Mouse (Mus musculus): ENCODE data around the gene Kl. TPM values are rescaled to one million over a fixed set of nuclear protein-coding genes. Genes with fewer than 3 reads are reported as not detected.

Gene Kl
- polyA plus RNA-seq, 1 experiment from 2014 or later: 0.05 TPM

GRCm38 (mm10) chr5:150974226-150974625, 21.8 kb downstream of the Kl start:
- Histone ChIP-seq H3K9ac (replicated peaks; ENCODE audit: low read depth) (no peak overlapping the region), H3K4me2 (replicated peaks; ENCODE audit: low read depth, low read length) (no peak overlapping the region), H3K36me3 (ENCODE audit: insufficient read depth, low read length) (no peaks in the 10 kb centered on the region), H3K27ac (ENCODE audit: low read length) (no peak overlapping the region), H3K9me3 (ENCODE audit: low read length) (no peaks in the 10 kb centered on the region), H3K27me3 (replicated peaks; ENCODE audit: insufficient read depth, low read length) (no peaks in the 10 kb centered on the region), H3K4me1 (ENCODE audit: insufficient read depth, low read depth, low read length) (no peaks in the 10 kb centered on the region), H3K4me3 (ENCODE audit: low read depth, low read length) (no peak overlapping the region)
- no peak for ATAC-seq
- no peak for DNase-seq (ENCODE audit: low spot score)
- 50% methylated on average over 3 of the region's 3 CpGs for WGBS
- no peak for TF ChIP-seq EP300 (IDR thresholded peaks at IDR 0.05)
- TF ChIP-seq CTCF (IDR thresholded peaks at IDR 0.05): no peak

DNA sequence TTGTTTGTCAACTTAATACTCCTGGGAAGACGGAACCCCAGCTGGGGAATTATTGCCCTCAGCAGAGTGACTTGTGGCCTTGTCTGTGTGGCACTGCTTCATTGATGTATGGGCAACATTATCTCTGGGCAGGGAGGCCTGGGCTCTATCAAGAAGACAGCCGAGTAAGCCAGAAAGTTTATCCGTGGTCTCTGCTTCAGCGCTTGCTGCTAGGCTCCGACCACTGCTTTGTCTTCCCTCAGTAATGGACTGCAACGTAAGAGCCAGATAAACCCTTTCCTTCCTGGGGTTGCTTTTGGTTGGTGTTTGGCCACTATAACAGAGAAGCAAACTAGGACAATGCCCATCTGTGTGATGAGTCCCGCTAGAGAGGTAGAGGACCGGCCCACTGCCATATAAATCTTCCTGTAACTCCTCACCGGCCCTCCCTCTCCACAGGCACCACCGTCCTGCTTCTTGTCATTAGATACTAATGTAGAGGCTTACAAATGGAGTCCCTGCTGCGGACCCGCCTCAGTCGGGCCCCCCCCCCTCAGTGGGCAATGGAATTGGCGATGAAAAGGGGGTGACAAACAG, 25.1 kb downstream of the Kl start:
- Histone ChIP-seq H3K9me3 (ENCODE audit: low read length) (no peaks in the 10 kb centered on the region), H3K36me3 (ENCODE audit: insufficient read depth, low read length) (no peaks in the 10 kb centered on the region), H3K27ac (ENCODE audit: low read length) (no peak overlapping the region), H3K9ac (replicated peaks; ENCODE audit: low read depth) (no peak overlapping the region), H3K4me2 (replicated peaks; ENCODE audit: low read depth, low read length) (no peak overlapping the region), H3K4me1 (ENCODE audit: insufficient read depth, low read depth, low read length) (no peaks in the 10 kb centered on the region), H3K27me3 (replicated peaks; ENCODE audit: insufficient read depth, low read length) (no peaks in the 10 kb centered on the region), H3K4me3 (ENCODE audit: low read depth, low read length) (no peak overlapping the region)
- TF ChIP-seq EP300 (IDR thresholded peaks at IDR 0.05) (no peak), CTCF (IDR thresholded peaks at IDR 0.05) (no peak)
- DNase-seq (ENCODE audit: low spot score) (no peak), ATAC-seq (no peak)
- 67% methylated on average over 14 of the region's 14 CpGs for WGBS

DNA sequence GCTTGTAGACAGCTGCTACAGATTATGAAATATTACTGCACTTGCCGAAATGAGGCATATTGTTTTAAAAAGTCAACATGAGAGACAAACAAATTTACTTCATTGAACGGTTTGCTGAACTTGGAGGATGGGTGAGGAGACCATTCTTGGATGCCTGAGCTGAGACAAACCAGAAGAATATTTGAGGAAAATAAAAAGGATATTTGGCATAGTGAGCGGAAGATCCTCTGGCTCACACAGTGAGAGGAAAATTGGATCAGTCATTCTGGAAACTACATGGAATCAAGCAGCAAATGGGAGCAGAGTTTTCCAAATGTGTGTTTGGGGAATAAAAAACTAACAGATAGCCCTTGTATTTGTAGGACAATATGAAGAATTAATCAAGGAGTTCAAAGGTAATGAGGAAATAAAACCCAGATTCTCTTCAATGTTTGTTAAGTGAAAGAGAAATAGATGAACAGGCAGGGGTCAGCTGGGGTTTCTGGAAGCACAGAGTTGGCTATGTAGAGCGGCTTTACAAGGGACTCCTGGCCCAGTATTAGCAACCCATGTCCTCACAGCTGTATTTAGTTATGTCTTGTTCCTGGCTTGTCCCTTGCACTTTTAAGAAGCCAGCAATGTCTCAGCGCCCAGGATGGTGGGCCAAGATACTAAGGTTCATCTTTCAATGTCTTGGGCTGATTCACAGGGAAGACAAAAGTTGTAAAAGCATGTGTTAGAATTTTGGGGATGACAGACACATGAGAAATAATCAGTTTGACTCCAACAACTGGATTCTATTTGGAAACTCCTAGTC, 27.1 kb downstream of the Kl start:
- DNase-seq (ENCODE audit: low spot score) (peak; percentile 65), ATAC-seq (peak; percentile 57)
- no peaks in the 10 kb centered on the region for H3K4me1 ChIP-seq (ENCODE audit: insufficient read depth, low read depth, low read length)
- H3K9me3 ChIP-seq (ENCODE audit: low read length): no peaks in the 10 kb centered on the region
- H3K27ac ChIP-seq (ENCODE audit: low read length): no peak overlapping the region
- 60% methylated on average over 5 of the region's 5 CpGs for WGBS
- no peak overlapping the region for H3K9ac ChIP-seq (replicated peaks; ENCODE audit: low read depth)
- TF ChIP-seq CTCF (IDR thresholded peaks at IDR 0.05) (no peak), EP300 (IDR thresholded peaks at IDR 0.05) (no peak)
- no peaks in the 10 kb centered on the region for H3K27me3 ChIP-seq (replicated peaks; ENCODE audit: insufficient read depth, low read length)
- no peak overlapping the region for H3K4me3 ChIP-seq (ENCODE audit: low read depth, low read length)
- no peaks in the 10 kb centered on the region for H3K36me3 ChIP-seq (ENCODE audit: insufficient read depth, low read length)
- H3K4me2 ChIP-seq (replicated peaks; ENCODE audit: low read depth, low read length): no peak overlapping the region

DNA sequence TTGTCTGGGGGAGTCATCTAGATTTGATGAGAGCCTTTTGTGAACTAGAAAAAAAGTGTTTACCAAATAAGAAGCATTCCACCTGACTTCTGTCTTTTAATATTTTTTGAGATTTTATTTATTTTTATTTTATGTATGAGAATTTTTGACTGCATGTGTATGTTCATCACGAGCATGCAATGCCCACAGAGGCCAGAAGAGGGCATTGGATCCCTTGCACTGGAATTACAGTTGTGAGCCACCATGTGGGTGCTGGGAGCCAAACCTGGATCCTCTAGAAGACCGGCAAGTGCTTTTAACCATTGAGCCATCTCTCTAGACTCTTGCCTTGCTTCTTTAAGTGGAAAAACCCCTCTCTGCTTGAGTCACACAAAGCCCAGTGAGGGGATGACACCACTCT, 29.7 kb downstream of the Kl start:
- no peak for DNase-seq (ENCODE audit: low spot score)
- no peak overlapping the region for H3K4me2 ChIP-seq (replicated peaks; ENCODE audit: low read depth, low read length)
- no peaks in the 10 kb centered on the region for H3K9me3 ChIP-seq (ENCODE audit: low read length)
- no peaks in the 10 kb centered on the region for H3K27me3 ChIP-seq (replicated peaks; ENCODE audit: insufficient read depth, low read length)
- H3K9ac ChIP-seq (replicated peaks; ENCODE audit: low read depth): no peak overlapping the region
- TF ChIP-seq EP300 (IDR thresholded peaks at IDR 0.05) (no peak), CTCF (IDR thresholded peaks at IDR 0.05) (0 out of 2 replicates have a peak, but pooled peaks have one; percentile 5)
- H3K27ac ChIP-seq (ENCODE audit: low read length): no peak overlapping the region
- H3K36me3 ChIP-seq (ENCODE audit: insufficient read depth, low read length): no peaks in the 10 kb centered on the region
- no peaks in the 10 kb centered on the region for H3K4me1 ChIP-seq (ENCODE audit: insufficient read depth, low read depth, low read length)
- no peak for ATAC-seq
- 96% methylated on average over 2 of the region's 2 CpGs for WGBS
- H3K4me3 ChIP-seq (ENCODE audit: low read depth, low read length): no peak overlapping the region

- no peak overlapping the region for H3K4me3 ChIP-seq (ENCODE audit: low read depth, low read length)
- ATAC-seq (no peak), DNase-seq (ENCODE audit: low spot score) (no peak)
- H3K36me3 ChIP-seq (ENCODE audit: insufficient read depth, low read length): no peaks in the 10 kb centered on the region
- no peak overlapping the region for H3K4me2 ChIP-seq (replicated peaks; ENCODE audit: low read depth, low read length)
- no peak for TF ChIP-seq CTCF (IDR thresholded peaks at IDR 0.05)
- no peak for TF ChIP-seq EP300 (IDR thresholded peaks at IDR 0.05)
- H3K27ac ChIP-seq (ENCODE audit: low read length): no peak overlapping the region
- H3K9me3 ChIP-seq (ENCODE audit: low read length): no peaks in the 10 kb centered on the region
- 87% methylated on average over 6 of the region's 7 CpGs for WGBS
- no peaks in the 10 kb centered on the region for H3K4me1 ChIP-seq (ENCODE audit: insufficient read depth, low read depth, low read length)
- H3K9ac ChIP-seq (replicated peaks; ENCODE audit: low read depth): no peak overlapping the region
- no peaks in the 10 kb centered on the region for H3K27me3 ChIP-seq (replicated peaks; ENCODE audit: insufficient read depth, low read length)
Observed at GRCm38 (mm10) chr5:150994096-150994495, 41.7 kb downstream of the Kl start.

DNA sequence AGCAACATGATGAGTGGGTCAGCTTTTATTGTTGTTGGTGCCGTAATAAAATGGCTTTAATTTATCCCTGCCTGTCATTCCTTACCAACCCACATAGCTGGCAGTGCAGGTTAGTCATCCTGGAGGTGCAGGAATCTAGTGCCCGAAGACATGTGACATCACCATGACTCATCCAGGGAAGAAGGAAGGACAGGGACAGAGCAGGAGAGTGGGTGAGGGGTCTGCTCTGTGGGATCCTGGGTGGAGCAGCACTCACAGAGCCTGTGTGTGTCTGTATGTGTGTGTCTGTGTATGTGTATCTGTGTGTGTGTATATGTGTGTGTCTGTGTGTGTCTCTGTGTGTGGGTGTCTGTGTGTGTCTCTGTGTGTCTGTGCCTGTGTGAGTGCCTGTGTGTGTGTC, 44.2 kb downstream of the Kl start:
- DNase-seq (ENCODE audit: low spot score) (no peak), ATAC-seq (no peak)

More for the DNA sequence above, 44.2 kb downstream of the Kl start:
- Histone ChIP-seq H3K9me3 (ENCODE audit: low read length) (no peaks in the 10 kb centered on the region), H3K27me3 (replicated peaks; ENCODE audit: insufficient read depth, low read length) (no peaks in the 10 kb centered on the region), H3K4me3 (ENCODE audit: low read depth, low read length) (no peak overlapping the region), H3K4me2 (replicated peaks; ENCODE audit: low read depth, low read length) (no peak overlapping the region), H3K4me1 (ENCODE audit: insufficient read depth, low read depth, low read length) (no peaks in the 10 kb centered on the region), H3K9ac (replicated peaks; ENCODE audit: low read depth) (no peak overlapping the region), H3K27ac (ENCODE audit: low read length) (no peak overlapping the region), H3K36me3 (ENCODE audit: insufficient read depth, low read length) (no peaks in the 10 kb centered on the region)
- TF ChIP-seq CTCF (IDR thresholded peaks at IDR 0.05): no peak
- no peak for TF ChIP-seq EP300 (IDR thresholded peaks at IDR 0.05)
- 80% methylated on average over 2 of the region's 2 CpGs for WGBS
